Mouse (Mus musculus): ENCODE data around the gene Igfbp6. TPM values are rescaled to one million over a fixed set of nuclear protein-coding genes. Genes with fewer than 3 reads are reported as not detected.

The Igfbp6 gene
- polyA plus RNA-seq, 1 experiment from 2014 or later, result 3.1 TPM

DNA sequence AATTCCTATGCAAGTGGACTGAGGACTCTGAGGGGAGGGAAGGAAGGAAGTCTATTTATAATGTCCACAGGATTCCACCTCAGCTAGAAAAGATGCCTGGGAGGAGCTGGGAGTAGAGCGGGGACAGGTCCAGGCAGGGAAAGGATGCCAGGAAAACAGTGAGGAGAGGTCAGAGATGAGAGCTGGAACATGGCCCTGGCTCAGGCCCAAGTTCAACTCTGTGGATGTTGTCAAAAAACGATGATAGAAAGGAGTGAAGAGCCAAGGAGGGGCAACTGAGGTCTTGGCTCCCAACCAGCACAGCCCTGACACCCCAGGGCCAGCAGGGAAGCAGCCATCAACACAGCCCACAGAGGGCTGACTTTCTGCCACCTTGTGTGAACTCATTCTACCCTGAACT, 17.9 kb upstream of the Igfbp6 start:
- no peak overlapping the region for H3K9ac ChIP-seq (ENCODE audit: low read depth, low read length)
- no peaks in the 10 kb centered on the region for H3K9me3 ChIP-seq (replicated peaks; ENCODE audit: control insufficient read depth, low read length, poor library complexity, severe bottlenecking)
- WGBS, result 70% methylated on average over 2 of the region's 2 CpGs
- no peak overlapping the region for H3K27ac ChIP-seq (ENCODE audit: low read length)
- peaks cover 48% of the 10 kb centered on the region for H3K36me3 ChIP-seq (ENCODE audit: control insufficient read depth, insufficient read depth, low read length)
- no peaks in the 10 kb centered on the region for H3K4me1 ChIP-seq (ENCODE audit: control insufficient read depth, insufficient read depth, low read length)
- H3K4me2 ChIP-seq (ENCODE audit: low read length), result no peak overlapping the region
- H3K27me3 ChIP-seq (ENCODE audit: control insufficient read depth, insufficient read depth, low read depth, low read length), result no peaks in the 10 kb centered on the region
- H3K4me3 ChIP-seq (ENCODE audit: low read depth, low read length), result no peak overlapping the region
- no peak for ATAC-seq

GRCm38 (mm10) chr15:102133314-102133713, 10.8 kb upstream of the Igfbp6 start:
- Histone ChIP-seq H3K36me3 (ENCODE audit: control insufficient read depth, insufficient read depth, low read length) (peaks cover 18% of the 10 kb centered on the region), H3K9ac (ENCODE audit: low read depth, low read length) (no peak overlapping the region), H3K27me3 (ENCODE audit: control insufficient read depth, insufficient read depth, low read depth, low read length) (no peaks in the 10 kb centered on the region), H3K4me2 (ENCODE audit: low read length) (no peak overlapping the region), H3K4me3 (ENCODE audit: low read depth, low read length) (no peak overlapping the region), H3K27ac (ENCODE audit: low read length) (no peak overlapping the region), H3K4me1 (ENCODE audit: control insufficient read depth, insufficient read depth, low read length) (peaks cover 13% of the 10 kb centered on the region), H3K9me3 (replicated peaks; ENCODE audit: control insufficient read depth, low read length, poor library complexity, severe bottlenecking) (no peaks in the 10 kb centered on the region)
- no peak for ATAC-seq
- 91% methylated on average over 9 of the region's 9 CpGs for WGBS

DNA sequence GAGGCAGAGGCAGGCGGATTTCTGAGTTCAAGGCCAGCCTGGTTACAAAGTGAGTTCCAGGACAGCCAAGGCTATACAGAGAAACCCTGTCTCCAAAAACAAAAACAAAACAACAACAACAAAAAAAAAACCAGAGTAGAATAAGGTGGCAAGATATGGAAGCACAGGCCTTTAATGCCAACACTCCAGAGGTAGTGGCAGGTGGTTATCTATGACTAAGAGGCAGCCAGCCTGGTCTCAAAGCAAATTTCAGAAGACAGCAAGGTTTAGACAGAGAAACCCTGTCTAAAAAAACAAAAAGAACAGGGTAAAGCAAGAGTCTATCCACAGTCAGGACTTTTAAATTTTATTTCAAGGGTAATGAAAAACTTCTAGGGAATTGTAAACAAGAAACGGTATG, 9.5 kb upstream of the Igfbp6 start:
- Histone ChIP-seq H3K9me3 (replicated peaks; ENCODE audit: control insufficient read depth, low read length, poor library complexity, severe bottlenecking) (no peaks in the 10 kb centered on the region), H3K36me3 (ENCODE audit: control insufficient read depth, insufficient read depth, low read length) (peaks cover 8% of the 10 kb centered on the region), H3K27me3 (ENCODE audit: control insufficient read depth, insufficient read depth, low read depth, low read length) (no peaks in the 10 kb centered on the region), H3K4me1 (ENCODE audit: control insufficient read depth, insufficient read depth, low read length) (peaks cover 13% of the 10 kb centered on the region), H3K4me2 (ENCODE audit: low read length) (peak overlapping the region; percentile 59), H3K27ac (ENCODE audit: low read length) (no peak overlapping the region), H3K9ac (ENCODE audit: low read depth, low read length) (no peak overlapping the region), H3K4me3 (ENCODE audit: low read depth, low read length) (peak overlapping the region; percentile 91; the same call in 1 of the 2 replicates)
- WGBS, result 83% methylated on average over 2 of the region's 2 CpGs
- ATAC-seq, result no peak

DNA sequence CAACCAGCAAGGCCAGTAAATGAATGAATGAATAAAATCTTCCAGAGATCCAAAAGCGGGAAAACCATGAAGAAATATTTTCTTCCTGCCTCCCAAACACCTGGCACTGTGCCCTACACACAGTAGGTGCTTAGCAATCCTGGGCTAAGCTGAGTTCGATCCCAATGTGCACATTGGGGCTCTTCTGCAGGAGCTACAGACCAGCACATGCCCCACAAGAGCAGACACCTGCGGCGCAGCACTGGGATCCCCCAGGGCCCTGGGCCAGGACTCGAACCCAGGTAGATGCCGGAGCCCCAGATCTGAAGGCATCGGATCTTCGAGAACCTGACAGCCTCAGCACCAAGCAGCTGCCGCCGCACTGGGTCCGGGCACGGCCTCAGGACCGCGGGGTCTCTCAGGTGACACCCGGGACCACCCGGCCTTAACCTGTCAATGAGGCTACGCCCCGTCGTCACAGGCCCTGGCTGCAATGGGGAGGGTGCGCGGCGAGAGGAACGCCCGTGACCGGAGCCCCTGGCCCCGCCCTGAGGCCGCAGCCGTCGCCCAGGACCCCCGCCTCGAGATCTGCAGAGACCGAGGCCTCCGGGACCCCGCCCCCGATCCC, 8.5 kb upstream of the Igfbp6 start:
- 3% methylated on average over 35 of the region's 35 CpGs for WGBS
- H3K36me3 ChIP-seq (ENCODE audit: control insufficient read depth, insufficient read depth, low read length), result 0 out of 2 replicates have a peak, but pooled peaks cover 3% of the 10 kb centered on the region

GRCm38 (mm10) chr15:102136129-102136758, 7.9 kb upstream of the Igfbp6 start, which contains the start of gene Spryd3:
Spryd3 (minus strand) TSS chr15:102136234.
- Histone ChIP-seq H3K4me1 (ENCODE audit: control insufficient read depth, insufficient read depth, low read length) (peaks cover 13% of the 10 kb centered on the region), H3K9ac (ENCODE audit: low read depth, low read length) (peak within 1 kb of the TSS; percentile 93), H3K36me3 (ENCODE audit: control insufficient read depth, insufficient read depth, low read length) (0 out of 2 replicates have a peak, but pooled peaks cover 3% of the 10 kb centered on the region), H3K9me3 (replicated peaks; ENCODE audit: control insufficient read depth, low read length, poor library complexity, severe bottlenecking) (no peaks in the 10 kb centered on the region), H3K27me3 (ENCODE audit: control insufficient read depth, insufficient read depth, low read depth, low read length) (no peaks in the 10 kb centered on the region), H3K27ac (ENCODE audit: low read length) (peak within 1 kb of the TSS; percentile 89), H3K4me3 (ENCODE audit: low read depth, low read length) (peak within 1 kb of the TSS; percentile 91), H3K4me2 (ENCODE audit: low read length) (peak within 1 kb of the TSS; percentile 76)
- under 1% methylated on average over 48 of the region's 50 CpGs for WGBS
- peak; percentile 99 for ATAC-seq

More for the DNA sequence above, 8.5 kb upstream of the Igfbp6 start:
- Histone ChIP-seq H3K4me1 (ENCODE audit: control insufficient read depth, insufficient read depth, low read length) (peaks cover 13% of the 10 kb centered on the region), H3K27me3 (ENCODE audit: control insufficient read depth, insufficient read depth, low read depth, low read length) (no peaks in the 10 kb centered on the region), H3K9ac (ENCODE audit: low read depth, low read length) (peak overlapping the region; percentile 93), H3K4me3 (ENCODE audit: low read depth, low read length) (peak overlapping the region; percentile 91), H3K9me3 (replicated peaks; ENCODE audit: control insufficient read depth, low read length, poor library complexity, severe bottlenecking) (no peaks in the 10 kb centered on the region), H3K4me2 (ENCODE audit: low read length) (peak overlapping the region; percentile 59), H3K27ac (ENCODE audit: low read length) (peak overlapping the region; percentile 87)
- ATAC-seq, result no peak; the same call in 1 of the 2 replicates

DNA sequence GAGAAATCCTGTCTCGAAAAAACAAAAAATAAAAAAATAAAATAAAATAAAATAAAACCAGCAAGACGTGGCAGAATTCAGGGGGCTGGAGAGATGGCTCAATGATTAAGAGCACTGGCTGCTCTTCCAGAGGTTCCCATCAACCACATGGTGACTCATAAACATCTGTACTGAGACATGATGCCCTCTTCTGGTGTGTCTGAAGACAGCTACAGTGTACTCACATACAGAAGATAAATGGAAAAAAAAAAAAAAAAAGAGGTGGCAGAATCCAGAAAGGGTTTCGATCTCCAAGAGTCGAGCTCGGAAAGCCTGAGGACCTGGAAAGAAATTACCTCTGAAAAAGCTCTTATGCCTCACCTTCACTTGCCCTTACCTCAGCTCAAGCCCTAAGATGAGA, 3.0 kb upstream of the Igfbp6 start:
- Histone ChIP-seq H3K27ac (ENCODE audit: low read length) (no peak overlapping the region), H3K4me1 (ENCODE audit: control insufficient read depth, insufficient read depth, low read length) (peaks cover 9% of the 10 kb centered on the region), H3K4me3 (ENCODE audit: low read depth, low read length) (no peak overlapping the region), H3K9me3 (replicated peaks; ENCODE audit: control insufficient read depth, low read length, poor library complexity, severe bottlenecking) (no peaks in the 10 kb centered on the region), H3K9ac (ENCODE audit: low read depth, low read length) (no peak overlapping the region), H3K27me3 (ENCODE audit: control insufficient read depth, insufficient read depth, low read depth, low read length) (peaks cover 29% of the 10 kb centered on the region), H3K36me3 (ENCODE audit: control insufficient read depth, insufficient read depth, low read length) (no peaks in the 10 kb centered on the region), H3K4me2 (ENCODE audit: low read length) (no peak overlapping the region)
- ATAC-seq, result no peak
- WGBS, result 92% methylated on average over 5 of the region's 5 CpGs

- ATAC-seq, result no peak
- Histone ChIP-seq H3K4me2 (ENCODE audit: low read length) (no peak overlapping the region), H3K4me3 (ENCODE audit: low read depth, low read length) (no peak overlapping the region), H3K36me3 (ENCODE audit: control insufficient read depth, insufficient read depth, low read length) (no peaks in the 10 kb centered on the region), H3K4me1 (ENCODE audit: control insufficient read depth, insufficient read depth, low read length) (peaks cover 3% of the 10 kb centered on the region; the same call in 1 of the 2 replicates), H3K9me3 (replicated peaks; ENCODE audit: control insufficient read depth, low read length, poor library complexity, severe bottlenecking) (no peaks in the 10 kb centered on the region), H3K27me3 (ENCODE audit: control insufficient read depth, insufficient read depth, low read depth, low read length) (peaks cover 29% of the 10 kb centered on the region), H3K27ac (ENCODE audit: low read length) (no peak overlapping the region), H3K9ac (ENCODE audit: low read depth, low read length) (no peak overlapping the region)
- WGBS, result 53% methylated on average over 23 of the region's 23 CpGs
These were observed 949 bp upstream of the Igfbp6 start for GRCm38 (mm10) chr15:102142914-102143912.

GRCm38 (mm10) chr15:102144726-102145125, 564 bp downstream of the Igfbp6 start:
- Histone ChIP-seq H3K4me1 (ENCODE audit: control insufficient read depth, insufficient read depth, low read length) (peaks cover 3% of the 10 kb centered on the region; the same call in 1 of the 2 replicates), H3K4me3 (ENCODE audit: low read depth, low read length) (peak overlapping the region; percentile 12; the same call in 1 of the 2 replicates), H3K36me3 (ENCODE audit: control insufficient read depth, insufficient read depth, low read length) (no peaks in the 10 kb centered on the region), H3K4me2 (ENCODE audit: low read length) (peak overlapping the region; percentile 34), H3K27me3 (ENCODE audit: control insufficient read depth, insufficient read depth, low read depth, low read length) (peaks cover 29% of the 10 kb centered on the region), H3K9me3 (replicated peaks; ENCODE audit: control insufficient read depth, low read length, poor library complexity, severe bottlenecking) (no peaks in the 10 kb centered on the region), H3K9ac (ENCODE audit: low read depth, low read length) (peak overlapping the region; percentile 30; the same call in 1 of the 2 replicates), H3K27ac (ENCODE audit: low read length) (no peak overlapping the region)
- 10% methylated on average over 19 of the region's 19 CpGs for WGBS
- no peak for ATAC-seq
